Comparison of ENCODE assay signal across 16 mouse cellular contexts in genomic region chr1:93271751-93272150, GRCm38 (mm10).
"Had no signal": no experiment of that assay in that cellular context is flagged by ENCODE, and none has a peak within 500 bp of the region (broad histone marks: within the 10 kb centered on the region; RNA-seq: fewer than 3 reads in every experiment).

No protein-coding gene starts in this region.

- H3K4me2 ChIP-seq: heart, embryonic 11.5 days; heart, embryonic 13.5 days; heart, embryonic 15.5 days; limb, embryonic 12.5 days; liver, embryonic 11.5 days; liver, embryonic 13.5 days had no signal

- DNase-seq: gastrocnemius, postnatal 36 days; heart, adult 18-20 months; kidney, adult 18-20 months; liver, embryonic 13.5 days had no signal

- H3K4me1 ChIP-seq: heart, embryonic 13.5 days; heart, embryonic 15.5 days; hindbrain, embryonic 15.5 days; liver, embryonic 13.5 days had no signal

- H3K36me3 ChIP-seq: heart, embryonic 15.5 days; hindbrain, embryonic 13.5 days; hindbrain, embryonic 15.5 days; liver, embryonic 13.5 days had no signal

- H3K4me3 ChIP-seq: heart, embryonic 13.5 days; heart, embryonic 15.5 days; layer of hippocampus, adult 2 months; left cerebral cortex, adult 2 months; limb, embryonic 10.5 days; limb, embryonic 12.5 days; liver, embryonic 13.5 days had no signal

- H3K9ac ChIP-seq: heart, embryonic 13.5 days; heart, embryonic 15.5 days; limb, embryonic 12.5 days; liver, embryonic 13.5 days had no signal

- H3K27ac ChIP-seq: heart, embryonic 13.5 days; heart, embryonic 15.5 days; hindbrain, embryonic 13.5 days; hindbrain, embryonic 15.5 days; hindbrain, postnatal 0 days; kidney, postnatal 0 days; layer of hippocampus, adult 2 months; left cerebral cortex, adult 2 months; limb, embryonic 10.5 days; limb, embryonic 12.5 days; liver, embryonic 13.5 days had no signal

- H3K27me3 ChIP-seq: hindbrain, embryonic 13.5 days; hindbrain, embryonic 15.5 days; limb, embryonic 12.5 days had no signal

- H3K9me3 ChIP-seq: heart, embryonic 13.5 days; heart, embryonic 15.5 days; hindbrain, embryonic 13.5 days; hindbrain, embryonic 15.5 days; limb, embryonic 10.5 days; limb, embryonic 12.5 days; liver, embryonic 13.5 days had no signal
